Mouse (Mus musculus) gastrocnemius, postnatal 10 days (tissue): ENCODE results near the gene Otud5. TPM values are rescaled to one million over a fixed set of nuclear protein-coding genes. Genes with fewer than 3 reads are reported as not detected.
A peak's percentile ranks its signal among the peaks of the same experiment; 100 is the strongest.
"Not testable (repeated sequence)": the region's sequence is repeated elsewhere in the genome, so short reads cannot be mapped to it uniquely, and the experiment has no call there.

ENCODE experiments used
- DNase-seq: peaks from one replicate; pipeline ENCODE4 v3.0.0; 2021; ENCODE audit warnings: mixed read lengths
- microRNA-seq, 2 experiments: library from miRNA; unstranded; fragments of <30 nt; microRNA quantifications; one replicate each; pipeline ENCODE4 v1.2.0; 2021
- total RNA-seq, 2 experiments: library from RNA; stranded (reverse); gene quantifications; 2 replicates each; pipeline ENCODE4 v1.2.3; 2021

Otud5 gene
- total RNA-seq, 2 experiments from 2014 or later = 21.3 to 27.8 TPM

DNA sequence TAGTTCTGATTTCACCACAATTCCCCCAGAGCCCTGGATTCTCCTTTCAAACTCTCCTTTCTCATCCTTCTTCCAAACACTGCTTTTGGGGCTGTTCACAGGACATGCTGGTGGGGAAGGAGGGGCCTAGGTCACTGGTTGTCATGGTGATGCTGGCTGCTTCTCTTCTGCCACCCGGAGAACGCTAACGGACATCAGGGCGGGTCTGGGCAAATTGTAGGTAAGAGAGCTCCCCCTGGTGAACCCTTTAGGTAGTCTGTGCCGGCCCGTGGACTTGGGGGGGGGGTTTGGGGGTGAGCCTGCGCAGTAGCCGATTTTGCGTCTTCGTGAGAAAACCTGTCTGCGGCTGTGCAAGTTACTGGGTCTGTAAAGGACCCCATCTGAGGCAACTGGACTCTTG is 38.7 kb downstream of the Otud5 start:
- peak; percentile 25 for DNase-seq

DNA sequence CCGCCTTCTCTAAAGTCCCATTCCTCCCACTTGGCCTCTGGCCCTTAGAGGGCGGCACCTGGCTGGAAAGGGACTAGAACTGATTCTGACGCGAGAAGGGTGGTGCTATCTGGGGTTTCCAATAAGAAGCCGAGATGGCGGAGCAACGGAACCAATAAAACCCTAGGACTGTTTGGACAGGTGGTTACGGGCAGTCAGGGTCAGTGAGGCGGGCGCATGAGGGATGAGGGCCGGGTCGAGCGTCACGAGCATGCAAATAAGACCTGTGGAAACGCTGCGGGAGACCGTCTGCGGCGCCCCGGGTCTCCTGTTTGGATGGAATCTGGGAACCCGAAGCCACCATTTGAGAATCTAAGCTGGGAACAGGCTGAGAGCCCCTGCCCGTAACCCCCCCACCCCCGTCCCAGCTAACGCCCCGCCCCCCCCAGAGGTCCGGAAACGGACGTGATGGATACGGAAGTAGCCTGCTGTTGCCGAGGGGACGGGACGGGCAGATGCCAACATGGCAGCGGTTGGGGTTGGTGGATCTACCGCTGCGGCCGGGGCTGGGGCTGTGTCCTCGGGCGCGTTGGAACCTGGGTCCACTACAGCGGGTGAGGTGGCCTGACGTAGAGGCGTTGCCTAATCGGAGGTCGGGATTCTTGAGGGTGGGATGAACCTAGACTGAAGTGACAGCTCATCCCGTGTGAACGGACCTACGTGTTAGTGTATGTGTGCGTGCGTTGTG is 42.8 kb downstream of the Otud5 start, which contains the start of gene Slc35a2:
Slc35a2 (plus strand) TSS at position 188 of the 727 bp plus-strand sequence.
- peak; percentile 76 for DNase-seq

DNA sequence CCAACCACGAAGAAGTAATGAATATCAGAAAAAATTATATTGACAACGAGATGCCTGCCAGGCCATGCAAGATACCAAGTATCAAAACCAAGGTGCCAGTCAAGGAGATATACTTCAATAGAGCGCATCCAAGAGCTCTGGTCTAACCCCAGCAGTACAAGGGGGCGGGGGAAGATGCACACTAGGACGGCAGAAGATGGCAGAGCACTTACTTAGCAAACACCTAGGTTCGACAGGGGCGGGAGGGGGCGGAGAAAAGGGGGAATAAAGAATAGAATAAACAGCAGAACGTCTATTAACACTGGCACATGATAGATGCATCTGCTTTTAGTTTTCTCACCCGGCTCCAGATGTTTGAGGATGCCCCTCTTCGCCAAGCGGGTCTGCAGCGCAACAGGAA is 57.0 kb downstream of the Otud5 start:
- DNase-seq = no peak

DNA sequence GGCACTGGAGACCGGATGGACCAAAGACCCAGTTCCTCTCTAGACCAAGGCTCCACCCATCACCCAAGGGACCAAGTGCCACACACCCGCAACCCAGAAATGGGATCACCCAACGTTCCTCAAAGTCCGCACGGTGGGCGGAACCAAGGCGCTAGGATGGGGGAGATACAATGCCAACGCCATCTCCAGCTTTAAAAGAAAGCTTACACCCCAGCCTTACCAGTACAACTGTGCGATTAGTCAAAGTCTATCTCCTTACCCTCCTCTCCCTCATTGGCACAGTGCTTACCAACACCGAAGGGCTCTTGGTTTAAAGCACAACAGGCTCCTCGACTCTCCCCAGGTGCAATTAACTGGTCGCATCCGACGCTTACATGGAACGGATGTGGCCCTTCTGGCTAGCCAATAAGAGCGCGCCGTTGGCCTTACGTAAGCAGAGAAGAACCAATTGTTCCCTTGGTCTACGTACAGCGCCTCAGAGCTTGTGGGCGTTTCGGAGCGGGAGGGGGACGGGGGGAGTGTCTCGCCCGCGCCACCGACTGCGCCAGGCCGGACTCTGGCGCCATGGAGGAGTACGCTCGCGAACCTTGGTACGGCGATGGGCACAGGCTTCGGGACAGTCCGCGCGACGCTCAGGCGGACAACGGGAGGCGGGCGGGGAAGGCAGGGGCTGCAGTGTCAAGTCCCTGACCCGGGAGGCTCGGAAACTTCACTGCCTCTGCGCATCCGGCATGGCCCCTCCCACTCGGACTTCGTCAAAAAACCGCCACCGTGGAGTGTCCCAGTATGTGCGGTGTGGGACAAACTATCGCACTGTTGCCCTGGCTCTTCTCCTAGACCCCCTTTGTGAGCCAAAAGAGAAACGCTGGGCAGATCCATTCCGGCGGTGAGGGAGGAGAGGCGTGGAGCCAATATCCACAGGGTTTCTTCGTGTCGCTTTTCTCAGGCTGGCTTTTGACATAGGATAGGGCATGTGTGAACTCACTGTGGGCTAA is 58.0 kb downstream of the Otud5 start, which contains the start of the genes Pqbp1 and Timm17b:
Pqbp1 (minus strand) TSS at position 390 of the 995 bp plus-strand sequence.
Timm17b (plus strand) TSS at position 478 of the 995 bp plus-strand sequence.
- peak; percentile 75 for DNase-seq

DNA sequence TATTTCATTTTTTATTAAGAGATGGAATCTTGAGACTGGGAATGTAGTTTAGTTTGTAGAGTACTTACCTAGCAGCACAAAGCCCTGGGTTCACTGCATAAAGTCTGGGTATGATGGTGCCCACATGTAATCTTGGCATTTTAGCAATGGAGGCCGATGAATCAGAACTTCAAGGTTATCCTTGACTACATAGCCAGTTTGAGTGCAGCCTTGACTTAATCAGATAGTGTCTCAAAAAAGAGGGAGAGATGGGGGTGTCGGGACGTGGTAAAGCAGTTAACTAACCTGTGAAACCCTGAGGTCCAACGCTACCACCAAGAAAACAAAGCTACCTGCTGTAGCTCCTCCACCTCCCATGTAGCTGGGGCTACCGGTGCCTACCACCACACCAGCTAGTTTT is 63.3 kb downstream of the Otud5 start:
- no peak for DNase-seq

DNA sequence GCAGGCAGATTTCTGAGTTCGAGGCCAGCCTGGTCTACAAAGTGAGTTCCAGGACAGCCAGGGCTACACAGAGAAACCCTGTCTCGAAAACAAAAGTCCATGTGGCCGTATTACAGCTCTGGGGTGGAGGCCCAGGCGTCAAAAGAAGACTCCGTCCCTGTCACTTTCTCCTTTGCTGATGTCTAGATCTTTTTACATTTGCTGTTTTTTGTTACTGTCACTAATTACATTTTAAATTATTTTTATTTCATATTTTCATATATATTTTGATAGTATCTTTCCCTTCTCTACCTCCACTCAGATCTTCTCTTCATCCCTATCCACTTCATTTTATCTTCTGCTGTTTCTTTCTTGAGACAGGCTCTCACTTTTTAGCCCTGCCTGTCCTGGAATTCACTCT is 66.6 kb downstream of the Otud5 start, which contains the start of gene Gm10491:
Gm10491 (minus strand) TSS at position 101 of the 400 bp plus-strand sequence.
- no peak for DNase-seq

DNA sequence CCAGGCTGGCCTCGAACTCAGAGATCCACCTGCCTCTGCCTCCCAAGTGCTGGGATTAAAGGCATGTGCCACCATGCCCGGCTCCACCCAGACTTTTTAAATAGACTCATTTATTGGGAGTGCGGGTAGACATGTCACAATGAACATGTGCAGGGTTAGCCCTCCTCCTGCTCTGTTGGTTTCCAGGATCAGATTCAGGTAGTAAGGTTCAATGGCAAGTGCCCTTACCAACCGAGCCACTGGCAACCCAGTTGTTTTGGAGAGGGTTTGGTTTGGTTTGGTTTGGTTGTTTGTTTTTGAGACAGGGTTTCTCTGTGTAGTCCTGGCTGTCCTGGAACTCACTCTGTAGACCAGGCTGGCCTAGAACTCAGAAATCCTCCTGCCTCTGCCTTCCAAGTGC is 68.1 kb downstream of the Otud5 start, which contains the start of gene Gm10490:
Gm10490 (plus strand) TSS at position 301 of the 400 bp plus-strand sequence.
- not testable (repeated sequence) for DNase-seq

DNA sequence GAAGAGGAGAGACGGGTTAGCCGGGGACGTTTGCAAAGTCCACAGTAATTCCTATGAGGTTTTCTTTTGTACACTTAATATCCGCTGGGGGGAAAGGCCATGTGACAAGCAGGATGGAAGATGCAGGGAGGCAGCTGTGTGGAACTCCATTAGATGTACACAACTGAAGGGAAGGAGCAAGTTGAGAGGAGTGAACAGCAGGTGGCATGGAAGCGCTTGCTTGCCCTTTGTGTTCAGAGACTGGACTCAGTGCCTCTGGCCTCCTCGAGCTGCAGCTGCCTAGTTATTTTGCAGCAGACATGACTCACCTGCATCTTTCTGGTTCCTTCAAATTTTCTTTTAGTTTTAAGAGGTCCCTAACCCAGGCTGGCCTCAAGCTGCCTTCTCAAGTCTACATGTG is 69.3 kb downstream of the Otud5 start:
- DNase-seq = no peak

DNA sequence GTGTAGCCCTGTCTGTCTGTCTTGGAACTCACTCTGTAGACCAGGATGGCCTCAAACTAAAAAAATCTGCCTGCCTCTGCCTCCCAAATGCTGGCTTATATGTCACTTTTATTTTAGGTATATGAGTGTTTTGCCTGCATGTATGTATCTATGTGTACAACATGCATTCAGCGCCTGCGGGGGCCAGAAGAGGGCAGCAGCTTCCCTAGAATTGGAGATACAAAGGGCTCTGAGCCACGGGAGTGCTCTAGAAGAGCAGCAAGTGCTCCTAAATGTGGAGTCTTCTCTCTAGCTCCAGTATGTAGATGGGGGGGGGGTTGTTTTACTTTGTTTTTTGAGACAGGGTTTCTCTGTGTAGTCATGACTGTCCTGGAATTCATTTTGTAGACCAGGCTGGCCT is 74.5 kb downstream of the Otud5 start:
- DNase-seq = not testable (repeated sequence)

DNA sequence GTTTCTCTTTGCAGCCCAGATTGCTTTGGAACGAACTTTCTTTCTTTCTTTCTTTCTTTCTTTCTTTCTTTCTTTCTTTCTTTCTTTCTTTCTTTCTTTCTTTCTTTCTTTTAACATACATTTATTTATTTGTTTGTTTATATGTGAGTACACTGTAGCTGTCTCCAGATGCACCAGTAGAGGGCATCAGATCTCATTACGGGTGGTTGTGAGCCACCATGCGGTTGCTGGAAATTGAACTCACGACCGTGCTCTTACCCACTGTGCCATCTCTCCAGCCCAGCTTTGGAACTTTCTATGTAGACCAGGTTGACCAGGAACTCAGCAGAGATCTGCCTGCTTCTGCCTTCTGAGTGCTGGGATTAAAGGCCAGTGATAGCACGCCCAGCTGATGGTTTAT is 76.8 kb downstream of the Otud5 start:
- DNase-seq = not testable (repeated sequence)

DNA sequence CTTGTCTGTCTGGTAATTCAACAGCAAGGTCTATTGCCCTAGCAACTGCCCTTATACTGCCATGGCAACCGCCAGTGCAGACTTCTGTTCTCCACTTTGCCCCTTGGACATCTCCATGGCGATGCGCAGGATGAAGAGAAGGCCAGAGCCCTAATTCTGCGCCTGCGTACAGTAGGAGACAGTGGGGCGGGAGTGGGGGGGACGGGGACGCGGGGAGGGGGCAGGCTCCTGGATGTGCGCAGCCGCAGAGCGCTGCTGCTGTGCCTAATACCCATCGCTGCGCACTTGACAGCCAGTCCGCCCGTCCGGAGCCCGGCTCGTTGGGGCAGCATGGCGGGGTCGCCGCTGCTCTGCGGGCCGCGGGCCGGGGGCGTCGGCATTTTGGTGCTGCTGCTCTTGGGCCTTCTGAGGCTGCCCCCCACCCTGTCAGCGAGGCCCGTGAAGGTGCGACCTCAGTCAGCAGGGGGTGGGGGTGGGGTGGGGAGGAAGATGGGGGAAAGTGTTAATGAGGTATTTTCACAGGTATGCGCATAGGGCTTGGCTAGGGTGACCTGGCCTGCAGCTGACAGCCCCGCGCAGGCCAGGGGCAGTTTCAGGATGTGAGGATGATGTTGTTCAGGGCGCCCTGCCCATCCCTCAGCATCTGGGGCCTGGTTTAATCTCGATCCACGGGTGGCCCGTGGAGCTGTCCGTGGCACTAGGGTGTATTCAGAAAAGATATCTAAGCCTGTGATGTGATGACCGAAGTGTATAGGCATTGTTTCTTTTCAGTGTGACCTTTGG is 78.6 kb downstream of the Otud5 start, which contains the start of gene Pcsk1n:
Pcsk1n (plus strand) TSS at position 222 of the 783 bp plus-strand sequence.
- no peak for DNase-seq

DNA sequence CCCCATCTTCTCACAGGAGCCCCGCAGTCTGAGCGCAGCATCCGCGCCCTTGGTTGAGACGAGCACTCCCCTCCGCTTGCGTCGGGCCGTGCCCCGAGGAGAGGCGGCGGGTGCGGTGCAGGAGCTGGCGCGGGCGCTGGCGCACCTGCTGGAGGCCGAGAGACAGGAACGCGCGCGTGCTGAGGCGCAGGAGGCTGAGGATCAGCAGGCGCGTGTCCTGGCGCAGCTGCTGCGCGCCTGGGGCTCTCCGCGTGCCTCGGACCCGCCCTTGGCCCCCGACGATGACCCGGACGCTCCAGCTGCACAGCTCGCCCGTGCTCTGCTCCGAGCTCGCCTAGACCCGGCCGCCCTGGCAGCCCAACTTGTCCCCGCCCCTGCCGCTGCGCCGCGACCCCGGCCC is 80.9 kb downstream of the Otud5 start:
- no peak for DNase-seq

Small RNA genes within 50 kb of the gene (microRNA-seq; reads per million reads assigned to microRNA genes)
- 13.0 to 21.3 reads per million in 2 experiments for gene Mir1198

Other genes starting within 250 kb of the Otud5 start
- 10 to 100 TPM; 11.1 to 11.2 TPM for gene Ccdc22, start 235.8 kb upstream of the Otud5 start, total RNA-seq
- gene Cacna1f, start 234.3 kb upstream of the Otud5 start, total RNA-seq = not detected
- gene Syp, start 202.9 kb upstream of the Otud5 start, total RNA-seq = 1 to 10 TPM; 2.4 TPM
- gene Prickle3, start 184.1 kb upstream of the Otud5 start, total RNA-seq = 10 to 100 TPM in 1 of 2 experiments, 1 to 10 TPM in 1; 8.7 to 11.1 TPM
- 10 to 100 TPM; 54.2 to 55.4 TPM for gene Plp2, start 170.0 kb upstream of the Otud5 start, total RNA-seq
- 1 to 10 TPM; 2.8 to 3.3 TPM for gene Magix, start 160.1 kb upstream of the Otud5 start, total RNA-seq
- gene Gpkow, start 144.2 kb upstream of the Otud5 start, total RNA-seq = 10 to 100 TPM; 19.6 to 19.8 TPM
- gene Wdr45, start 127.0 kb upstream of the Otud5 start, total RNA-seq = 10 to 100 TPM; 19.6 to 24.3 TPM
- not detected for gene Gm45208, start 119.1 kb upstream of the Otud5 start, total RNA-seq
- gene Praf2, start 112.9 kb upstream of the Otud5 start, total RNA-seq = 10 to 100 TPM in 1 of 2 experiments, 1 to 10 TPM in 1; 8.5 to 12.5 TPM
- gene Ccdc120, start 90.5 kb upstream of the Otud5 start, total RNA-seq = 1 to 10 TPM; 1.0 to 1.5 TPM
- 10 to 100 TPM; 10.5 to 16.7 TPM for gene Tfe3, start 78.8 kb upstream of the Otud5 start, total RNA-seq
- 10 to 100 TPM; 15.3 to 22.7 TPM for gene Gripap1, start 51.6 kb upstream of the Otud5 start, total RNA-seq
- 1 to 10 TPM; 1.2 to 1.3 TPM for gene Kcnd1, start 19.1 kb upstream of the Otud5 start, total RNA-seq
- gene Pim2, start 36.9 kb downstream of the Otud5 start, total RNA-seq = 1 to 10 TPM; 1.1 to 2.4 TPM
- gene Slc35a2, start 42.7 kb downstream of the Otud5 start, total RNA-seq = 10 to 100 TPM in 1 of 2 experiments, 1 to 10 TPM in 1; 10.0 to 14.8 TPM
- gene Pqbp1, start 57.9 kb downstream of the Otud5 start, total RNA-seq = 10 to 100 TPM; 32.2 to 38.5 TPM
- gene Timm17b, start 58.0 kb downstream of the Otud5 start, total RNA-seq = 10 to 100 TPM; 48.2 to 51.1 TPM
- not detected for gene Gm10491, start 66.5 kb downstream of the Otud5 start, total RNA-seq
- gene Gm10490, start 68.2 kb downstream of the Otud5 start, total RNA-seq = not detected
- under 1 TPM; 0.16 to 0.52 TPM for gene Pcsk1n, start 78.5 kb downstream of the Otud5 start, total RNA-seq
- not detected for gene Eras, start 87.2 kb downstream of the Otud5 start, total RNA-seq
- 1 to 10 TPM; 6.4 to 8.0 TPM for gene Hdac6, start 106.5 kb downstream of the Otud5 start, total RNA-seq
- under 1 TPM; 0.12 to 0.41 TPM for gene Gata1, start 136.7 kb downstream of the Otud5 start, total RNA-seq
- not detected for gene Glod5, start 177.1 kb downstream of the Otud5 start, total RNA-seq
- 1 to 10 TPM; 6.4 to 8.6 TPM for gene Suv39h1, start 233.4 kb downstream of the Otud5 start, total RNA-seq
- gene Was, start 249.1 kb downstream of the Otud5 start, total RNA-seq = 1 to 10 TPM; 1.3 to 1.9 TPM